Mouse (Mus musculus) adrenal gland, adult 18-20 months (tissue): ENCODE measurements around the gene Sptlc2. TPM values are rescaled to one million over a fixed set of nuclear protein-coding genes. Genes with fewer than 3 reads are reported as not detected.
"Not testable (repeated sequence)": the region's sequence is repeated elsewhere in the genome, so short reads cannot be mapped to it uniquely, and the experiment has no call there.

Source experiments
- DNase-seq, 2 experiments: peaks; one replicate each; pipeline ENCODE4 v3.0.0; 2021 to 2022; ENCODE audit warnings: low spot score in 2 of 2
- microRNA-seq, 2 experiments: library from miRNA; unstranded; fragments of <30 nt; microRNA quantifications; one replicate each; pipeline ENCODE4 v1.2.0; 2021; ENCODE audit warnings: borderline number of aligned reads in 2 of 2
- total RNA-seq, 2 experiments: library from RNA; stranded (reverse); gene quantifications; 1 replicate in 1 of 2; 2 replicates in 1 of 2; pipeline ENCODE4 v1.2.3; 2021

Sptlc2 gene
- total RNA-seq, 2 experiments from 2014 or later: 124 to 260 TPM

DNA sequence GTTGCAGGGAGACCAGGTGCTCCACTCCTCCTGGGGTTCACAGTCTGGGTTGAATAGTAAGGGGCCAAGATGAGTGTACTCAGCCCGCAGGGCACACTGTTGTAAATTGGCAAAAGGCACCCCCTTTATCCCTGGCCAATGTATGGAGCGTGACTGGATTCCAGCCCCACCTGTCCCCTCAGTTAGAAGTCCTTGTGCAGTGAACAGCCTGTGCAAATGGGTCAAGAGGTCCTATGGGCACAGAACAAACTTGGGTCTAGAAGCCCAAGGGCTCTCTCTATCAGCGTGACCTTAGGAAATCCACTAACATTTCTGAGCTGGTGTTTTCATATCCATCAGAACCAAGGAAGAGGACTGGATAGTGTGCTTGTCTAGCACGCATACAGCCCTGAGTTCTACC is 105.4 kb downstream of the Sptlc2 start:
- DNase-seq: no peak

DNA sequence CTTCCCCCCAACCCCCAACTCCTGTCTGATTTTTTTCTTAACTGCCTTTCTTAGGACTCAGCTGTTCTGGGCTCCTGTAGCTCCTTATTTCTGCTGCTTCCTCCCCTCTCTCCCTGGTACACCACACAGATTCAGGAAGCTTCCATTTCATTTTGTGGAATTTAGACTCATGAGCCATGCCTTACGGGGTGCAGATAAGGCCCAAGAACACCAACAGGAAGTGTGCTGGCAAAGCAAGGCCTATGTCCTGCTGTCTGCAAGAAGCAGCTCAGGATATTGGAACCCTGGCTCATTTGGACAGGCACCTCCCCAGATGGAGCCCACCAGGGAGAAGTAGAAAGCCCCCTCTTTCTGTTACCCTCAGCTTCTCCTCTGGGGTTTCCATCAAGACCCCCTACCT is 106.4 kb downstream of the Sptlc2 start:
- no peak for DNase-seq

DNA sequence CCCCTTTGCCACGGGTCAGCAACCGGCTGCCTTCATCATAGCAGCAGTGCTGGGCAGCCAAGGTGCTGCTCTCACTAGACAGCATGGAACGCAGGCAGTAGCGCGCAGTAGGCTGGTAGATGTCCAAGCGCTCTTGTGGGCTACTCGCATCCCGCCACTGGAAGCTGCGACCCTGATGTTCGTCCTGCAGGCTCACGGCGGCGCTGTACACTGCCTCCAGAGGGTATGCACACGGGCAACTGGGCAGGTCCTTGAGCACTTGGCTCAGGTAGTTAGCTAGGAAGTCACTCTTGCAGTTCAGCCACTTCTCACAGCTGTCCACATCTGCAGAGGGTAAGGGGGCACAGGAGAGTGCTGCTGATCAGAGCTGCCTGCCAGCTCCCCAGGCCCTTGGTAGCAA is 108.3 kb downstream of the Sptlc2 start:
- no peak for DNase-seq

DNA sequence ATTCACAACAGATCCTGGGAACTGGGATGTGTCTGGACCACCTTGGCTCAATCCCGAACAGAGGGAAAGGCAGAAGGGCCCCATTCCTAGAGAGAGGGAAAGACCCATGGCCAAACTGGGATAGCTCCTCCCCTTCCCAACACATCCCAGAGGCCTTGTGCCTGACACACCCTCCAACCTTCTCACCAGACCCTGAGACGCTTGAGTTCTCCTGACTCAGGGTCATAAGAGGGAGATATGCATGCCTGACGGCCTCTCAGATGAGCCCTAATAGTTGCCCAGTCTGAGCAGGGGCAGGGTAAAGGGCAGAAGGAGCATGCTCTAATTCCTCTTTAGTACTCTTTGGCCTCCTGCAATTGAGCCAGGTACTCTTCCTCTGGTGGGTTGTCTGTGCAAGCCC is 108.8 kb downstream of the Sptlc2 start:
- DNase-seq: no peak

DNA sequence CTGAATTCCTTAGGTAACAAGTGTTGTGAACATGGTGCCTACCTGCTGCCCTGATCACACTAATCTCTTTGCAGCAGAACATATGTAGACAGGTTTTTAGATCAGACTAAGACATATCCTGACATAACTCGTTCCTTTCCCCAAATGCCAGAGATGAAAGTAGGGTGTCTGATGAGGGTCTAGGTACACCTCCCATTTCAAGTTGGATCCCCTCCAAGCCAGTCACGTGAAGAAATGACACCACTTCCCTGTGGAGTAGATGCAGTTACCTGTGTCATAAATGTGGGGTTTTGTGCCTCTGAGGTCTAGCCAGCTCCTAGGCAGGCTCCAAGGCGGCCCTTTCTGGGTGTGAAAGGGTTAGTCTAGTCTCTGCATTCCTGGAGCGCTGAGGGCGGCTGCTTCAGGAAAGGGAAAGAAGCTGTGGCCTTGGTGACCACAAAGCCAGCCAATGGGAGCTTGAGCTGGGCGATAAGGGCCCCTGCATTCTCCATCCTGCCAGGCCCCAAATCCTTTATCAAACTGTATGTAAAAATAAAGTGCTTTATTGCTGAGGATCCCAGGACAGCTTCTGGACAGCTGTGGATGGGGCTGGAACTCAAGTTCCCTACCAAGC is 109.9 kb downstream of the Sptlc2 start:
- no peak for DNase-seq

DNA sequence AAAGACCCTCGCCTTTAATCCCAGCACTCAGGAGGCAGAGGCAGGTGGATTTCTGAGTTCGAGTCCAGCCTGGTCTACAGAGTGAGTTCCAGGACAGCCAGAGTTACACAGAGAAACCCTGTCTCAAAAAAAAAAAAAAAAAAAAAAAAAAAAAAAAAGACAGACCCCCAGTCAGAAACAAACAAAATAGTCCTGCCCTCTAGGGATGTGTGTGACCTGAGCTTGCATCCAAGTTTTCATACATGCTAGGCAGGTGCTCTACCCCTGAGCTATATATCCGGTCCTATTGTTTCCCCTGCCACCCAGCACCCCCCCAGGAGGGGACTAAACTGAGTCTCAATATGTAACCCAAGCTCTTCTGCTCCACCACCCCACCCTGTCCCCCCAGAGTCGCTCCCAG is 110.9 kb downstream of the Sptlc2 start:
- DNase-seq: not testable (repeated sequence)

DNA sequence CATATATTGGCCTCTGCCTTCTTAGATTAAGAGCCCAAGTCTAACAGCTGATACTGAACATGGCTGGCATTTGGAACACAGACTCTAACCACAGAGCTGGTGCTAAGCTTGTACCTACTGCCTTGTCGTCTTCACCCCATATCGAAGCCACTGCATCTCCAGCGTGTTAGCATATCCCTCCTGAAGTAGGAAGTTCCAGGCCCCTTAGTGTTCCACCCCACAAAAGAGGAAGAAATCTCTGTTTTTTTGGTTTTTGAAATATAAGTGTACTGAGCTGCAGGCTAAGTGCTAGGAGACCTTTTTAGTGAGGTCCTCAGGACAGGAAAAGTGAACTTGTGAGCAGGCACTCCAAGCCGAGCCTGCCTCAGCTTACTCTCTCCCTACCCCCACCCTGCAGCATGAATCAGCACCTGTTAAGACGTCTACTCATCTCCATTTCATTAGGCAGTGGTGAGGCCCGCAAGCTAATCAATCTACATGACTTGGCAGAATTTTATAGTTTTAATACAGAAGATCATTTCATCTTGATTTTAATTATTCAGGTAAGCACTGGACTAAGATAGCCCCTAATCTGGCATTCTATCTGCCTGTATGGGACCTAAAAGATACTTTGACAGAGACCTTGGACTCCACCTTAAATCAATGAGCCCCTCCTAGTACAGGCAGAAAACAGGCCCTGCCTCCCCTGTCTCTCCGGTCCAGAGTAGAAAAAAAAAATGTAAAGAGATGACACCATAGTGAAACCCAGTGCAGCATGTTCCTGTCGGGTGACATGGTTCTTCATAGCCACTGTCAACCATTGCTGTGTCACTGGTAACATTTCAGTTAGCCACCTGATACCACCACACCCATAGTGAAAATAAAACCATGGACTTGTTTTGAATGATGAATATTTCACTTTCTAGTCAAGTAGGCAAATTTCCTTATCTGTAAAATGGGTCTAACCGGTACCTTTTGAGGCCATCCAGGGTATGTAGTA is 113.0 kb downstream of the Sptlc2 start:
- DNase-seq: no peak

DNA sequence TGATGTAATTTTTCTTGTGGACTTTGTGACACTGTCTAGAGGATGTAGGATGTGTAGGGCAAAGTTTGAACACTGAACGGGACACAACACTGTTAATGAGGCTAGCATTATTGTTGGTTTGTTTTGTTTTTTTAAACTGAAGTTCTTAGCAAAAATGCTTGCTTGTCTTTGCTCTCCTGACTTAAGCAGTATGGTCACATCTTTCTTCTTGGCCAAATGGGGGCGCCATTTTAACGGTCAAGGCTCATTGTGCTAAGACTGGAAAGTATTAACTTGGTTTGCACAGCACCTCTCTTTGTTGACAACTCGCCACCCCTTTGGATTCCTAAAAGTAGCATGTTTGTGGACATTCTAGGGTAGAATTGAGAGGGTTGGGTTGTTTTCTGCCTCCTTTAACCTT is 120.5 kb downstream of the Sptlc2 start:
- no peak for DNase-seq

DNA sequence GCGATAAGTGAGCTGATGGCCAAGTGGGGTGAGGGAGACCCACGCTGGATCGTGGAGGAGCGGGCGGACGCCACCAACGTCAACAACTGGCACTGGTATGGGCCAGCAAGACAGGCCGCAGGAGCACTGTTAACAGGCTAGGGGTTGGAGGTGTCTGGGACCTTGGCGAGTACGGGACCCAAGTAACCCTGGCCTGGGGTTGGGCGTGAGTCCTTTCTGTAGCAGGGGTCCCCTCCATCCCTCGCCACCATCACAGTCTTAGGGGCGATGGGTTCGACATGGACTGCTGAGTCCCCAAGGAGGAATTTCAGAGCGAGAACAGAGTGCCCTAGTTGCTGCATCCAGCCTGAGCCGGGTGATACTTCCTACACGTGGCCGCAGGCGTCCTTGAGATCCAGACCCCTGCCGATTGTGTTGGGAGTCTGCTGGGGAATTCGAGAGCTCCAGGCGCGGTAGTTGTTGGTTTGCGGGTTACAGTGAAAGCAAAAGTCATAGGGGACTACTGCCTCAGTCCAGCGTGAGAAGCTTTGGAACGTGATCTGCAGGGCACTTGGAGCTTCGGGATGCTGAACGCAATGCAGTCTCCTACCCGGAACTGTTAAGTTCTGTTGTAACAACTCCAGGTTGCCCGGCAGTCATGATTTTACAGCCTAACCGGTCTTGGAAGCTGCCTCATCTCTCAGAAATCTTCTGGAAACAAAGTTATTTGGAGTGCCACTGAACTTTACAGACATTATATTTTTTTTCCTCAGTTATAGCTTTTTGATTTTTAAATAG is 121.1 kb downstream of the Sptlc2 start:
- DNase-seq: peak in 1 of 2 experiments; percentile 36

DNA sequence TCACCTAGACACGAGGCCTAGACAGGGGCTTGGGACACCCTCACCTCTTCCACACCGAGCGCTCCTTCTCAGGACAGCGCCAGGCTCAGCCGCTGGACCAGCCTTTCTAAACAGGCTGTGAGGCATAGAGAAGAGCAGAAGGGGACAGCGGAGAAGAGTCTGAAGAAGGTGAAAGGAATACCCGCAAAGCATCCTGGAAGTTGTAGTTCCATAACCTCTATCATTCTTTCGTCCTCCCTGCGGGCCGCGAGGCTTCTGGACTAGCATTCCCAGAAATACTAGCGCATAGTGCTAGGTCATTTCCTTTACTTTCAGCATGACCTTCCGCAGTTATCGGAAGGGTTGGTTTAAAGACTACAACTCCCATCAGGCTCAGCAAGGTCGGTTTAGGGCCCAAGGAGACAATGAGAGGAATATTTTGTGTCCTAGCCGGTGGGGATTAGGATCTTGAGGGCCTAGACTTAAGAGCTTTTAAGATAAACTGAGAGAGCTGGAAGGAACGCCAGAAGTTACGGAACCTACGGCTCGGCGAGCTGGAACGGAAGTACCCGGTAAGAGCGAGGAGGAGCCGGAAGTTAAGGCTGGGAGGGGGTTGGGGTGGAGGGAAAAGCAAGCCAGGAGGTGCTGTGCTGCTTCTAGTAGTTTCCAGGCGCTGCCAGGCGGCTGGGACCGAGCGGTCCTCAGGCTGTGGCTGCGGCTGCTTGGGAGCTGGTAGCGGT is 121.9 kb downstream of the Sptlc2 start, which contains the start of the genes Vipas39 and Ahsa1:
TSS of gene Vipas39 (minus strand) at position 149 of the 719 bp plus-strand sequence.
TSS of gene Ahsa1 (plus strand) at position 372 of the 719 bp plus-strand sequence.
- DNase-seq: peak; percentile 70 to 79

DNA sequence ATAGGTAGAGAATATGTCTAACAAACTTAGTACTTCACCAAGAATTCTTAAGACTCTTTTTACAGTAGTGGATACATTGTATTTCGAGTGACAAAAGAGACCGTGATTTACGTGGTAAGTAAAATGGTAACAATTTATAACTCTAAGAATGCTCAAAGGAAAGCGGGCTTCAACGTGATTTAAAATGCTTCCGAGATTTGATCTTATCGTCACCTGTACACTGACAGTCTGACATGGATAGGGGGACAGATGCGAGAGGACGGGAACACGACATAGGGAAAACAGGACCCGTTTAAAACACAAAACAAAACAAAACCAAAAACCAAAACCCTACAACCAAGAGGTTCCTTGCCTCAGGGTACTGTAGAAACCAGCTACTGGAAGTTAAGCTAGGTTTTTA is 122.7 kb downstream of the Sptlc2 start:
- no peak for DNase-seq

DNA sequence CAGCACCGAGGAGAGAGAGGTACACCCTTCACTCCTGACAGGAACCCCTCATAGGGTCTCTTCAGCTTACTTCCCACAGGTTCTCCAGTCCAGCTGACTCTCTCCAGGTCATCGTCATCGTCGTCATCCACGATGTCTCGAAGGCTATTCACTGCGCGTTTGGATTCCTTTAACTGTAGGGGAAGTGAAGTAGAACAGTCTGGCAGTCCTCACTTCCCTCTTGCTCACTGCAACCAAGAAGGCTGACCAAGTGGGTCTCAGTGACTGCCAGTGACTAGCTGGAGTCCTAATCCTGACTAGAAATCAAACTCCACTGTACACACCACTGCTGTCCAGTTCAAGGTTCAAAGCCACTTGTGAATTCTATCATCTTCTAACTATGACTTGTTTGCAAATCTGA is 127.6 kb downstream of the Sptlc2 start:
- no peak for DNase-seq

DNA sequence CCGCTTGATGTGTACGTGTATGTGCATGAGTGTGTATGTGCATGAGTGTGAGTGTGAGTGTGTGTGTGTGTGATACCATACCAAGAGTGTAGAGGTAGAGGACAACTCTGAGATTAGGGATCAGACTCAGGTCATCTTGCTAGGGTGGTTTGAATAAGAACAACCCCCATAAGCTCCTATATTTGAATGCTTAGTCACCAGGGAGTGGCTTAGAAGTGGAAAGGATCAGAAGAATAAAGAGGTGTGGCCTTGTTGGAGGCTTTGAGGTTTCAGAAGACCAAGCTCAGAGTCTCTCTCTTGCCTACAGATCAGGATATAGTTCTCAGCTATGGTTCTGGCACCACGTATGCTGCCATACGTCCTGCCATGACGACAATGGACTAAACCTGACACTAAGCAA is 131.5 kb downstream of the Sptlc2 start:
- DNase-seq: no peak

Small RNAs within 50 kb of the gene (microRNA-seq; reads per million reads assigned to microRNA genes)
- gene Gm47293: 0 reads per million in 2 experiments
- 90.6 to 141 reads per million in 2 experiments for gene Mir3068

Other genes starting within 250 kb of the Sptlc2 start
- 100 to 1,000 TPM; 118 to 163 TPM for gene Gstz1, start 241.2 kb downstream of the Sptlc2 start, total RNA-seq
- gene Pomt2, start 240.4 kb downstream of the Sptlc2 start, total RNA-seq: 10 to 100 TPM; 10.8 to 13.3 TPM
- 1 to 10 TPM; 1.4 to 1.7 TPM for gene Samd15, start 188.6 kb downstream of the Sptlc2 start, total RNA-seq
- gene Tmed8, start 187.9 kb downstream of the Sptlc2 start, total RNA-seq: 10 to 100 TPM; 23.5 to 32.1 TPM
- under 1 TPM; 0.67 to 0.76 TPM for gene Noxred1, start 149.6 kb downstream of the Sptlc2 start, total RNA-seq
- gene Vipas39, start 122.1 kb downstream of the Sptlc2 start, total RNA-seq: 10 to 100 TPM; 35.9 to 40.3 TPM
- gene Ahsa1, start 121.9 kb downstream of the Sptlc2 start, total RNA-seq: 100 to 1,000 TPM; 235 to 276 TPM
- gene Ism2, start 88.7 kb downstream of the Sptlc2 start, total RNA-seq: under 1 TPM in 1 of 2 experiments, not detected in 1; 0.13 TPM
- 100 to 1,000 TPM; 163 to 186 TPM for gene Slirp, start 55.5 kb upstream of the Sptlc2 start, total RNA-seq
- 10 to 100 TPM; 24.9 to 25.1 TPM for gene Alkbh1, start 55.7 kb upstream of the Sptlc2 start, total RNA-seq
- 10 to 100 TPM; 64.8 to 70.6 TPM for gene Snw1, start 83.9 kb upstream of the Sptlc2 start, total RNA-seq
- gene Gm5788, start 106.4 kb upstream of the Sptlc2 start, total RNA-seq: not detected
- not detected for gene Gm8300, start 126.0 kb upstream of the Sptlc2 start, total RNA-seq
- gene Oog1, start 214.3 kb upstream of the Sptlc2 start, total RNA-seq: not detected
- not detected for gene Gm4027, start 230.5 kb upstream of the Sptlc2 start, total RNA-seq